Mouse (Mus musculus) regulatory T cell (primary cell): ENCODE measurements at regions not wholly inside any gene's neighbourhood (a gene's known extent, or its start where the extent isn't known, plus 50 kb on each side); places are given as distances from the start of the nearest gene placed in this dataset.

Source experiments
- in situ Hi-C: fragments of 300-600 bp; cut with MboI, MseI; formaldehyde crosslinking; loops from one replicate; pipeline ENCODE4 v1.15.1; 2025; ENCODE audit warnings: high pct_unique_total_duplicates

- in situ Hi-C loops, result no loop called here
These were observed 373.8 kb downstream of the Nuf2 start for GRCm38 (mm10) chr1:169157496-169157895.

GRCm38 (mm10) chr1:169156875-169157274 lies 374.4 kb downstream of the Nuf2 start:
- in situ Hi-C loops, result no loop called here

- in situ Hi-C loops, result no loop called here
These were observed 375.5 kb downstream of the Nuf2 start for GRCm38 (mm10) chr1:169155484-169156459.

- in situ Hi-C loops, result no loop called here
These were observed 389.0 kb downstream of the Nuf2 start for GRCm38 (mm10) chr1:169142216-169142615.

- in situ Hi-C loops, result no loop called here
These were observed 391.2 kb downstream of the Nuf2 start for GRCm38 (mm10) chr1:169140056-169140455.

- in situ Hi-C loops, result loop anchor here (10.0 kb wide), 1 partner anchor 625 kb away; no protein-coding TSS in a partner anchor
These were observed 391.8 kb downstream of the Nuf2 start for GRCm38 (mm10) chr1:169139507-169139906.

GRCm38 (mm10) chr1:169139184-169139486 lies 392.1 kb downstream of the Nuf2 start:
- in situ Hi-C loops, result loop anchor here (10.0 kb wide), 1 partner anchor 624 kb away; no protein-coding TSS in a partner anchor

- in situ Hi-C loops, result loop anchor here (10.0 kb wide), 1 partner anchor 624 kb away; no protein-coding TSS in a partner anchor
These were observed 392.7 kb downstream of the Nuf2 start for GRCm38 (mm10) chr1:169138404-169139183.

- in situ Hi-C loops, result loop anchor here (10.0 kb wide), 1 partner anchor 621 kb away; no protein-coding TSS in a partner anchor
These were observed 395.7 kb downstream of the Nuf2 start for GRCm38 (mm10) chr1:169135542-169135941.

GRCm38 (mm10) chr1:169103669-169104068 lies 427.6 kb downstream of the Nuf2 start:
- in situ Hi-C loops, result no loop called here

- in situ Hi-C loops, result no loop called here
These were observed 428.2 kb downstream of the Nuf2 start for GRCm38 (mm10) chr1:169103113-169103512.

GRCm38 (mm10) chr1:169099221-169099620 lies 432.0 kb downstream of the Nuf2 start:
- in situ Hi-C loops, result no loop called here

GRCm38 (mm10) chr1:169096737-169097136 lies 434.5 kb downstream of the Nuf2 start:
- in situ Hi-C loops, result no loop called here

GRCm38 (mm10) chr1:169093602-169094354 lies 437.5 kb downstream of the Nuf2 start:
- in situ Hi-C loops, result no loop called here

- in situ Hi-C loops, result no loop called here
These were observed 445.2 kb downstream of the Nuf2 start for GRCm38 (mm10) chr1:169086032-169086431.

GRCm38 (mm10) chr1:169080686-169081085 lies 450.6 kb downstream of the Nuf2 start:
- in situ Hi-C loops, result no loop called here

GRCm38 (mm10) chr1:169077228-169077627 lies 454.0 kb downstream of the Nuf2 start:
- in situ Hi-C loops, result no loop called here

- in situ Hi-C loops, result no loop called here
These were observed 455.3 kb downstream of the Nuf2 start for GRCm38 (mm10) chr1:169076006-169076405.

- in situ Hi-C loops, result no loop called here
These were observed 459.9 kb downstream of the Nuf2 start for GRCm38 (mm10) chr1:169071366-169071765.

GRCm38 (mm10) chr1:169069647-169070046 lies 461.6 kb downstream of the Nuf2 start:
- in situ Hi-C loops, result loop anchor here (10.0 kb wide), 1 partner anchor 915 kb away; no protein-coding TSS in a partner anchor

GRCm38 (mm10) chr1:169066795-169067194 lies 464.5 kb downstream of the Nuf2 start:
- in situ Hi-C loops, result loop anchor here (10.0 kb wide), 1 partner anchor 912 kb away; no protein-coding TSS in a partner anchor
